Mouse (Mus musculus): ENCODE measurements at regions not wholly inside any gene's neighbourhood (a gene's known extent, or its start where the extent isn't known, plus 50 kb on each side); places are given as distances from the start of the nearest gene placed in this dataset.

- ATAC-seq (ENCODE audit: borderline replicate concordance, extremely low read depth, low FRiP score, low TSS enrichment) = no peak
- Histone ChIP-seq H3K9ac (no peak overlapping the region), H3K4me3 (no peak overlapping the region), H3K4me1 (no peaks in the 10 kb centered on the region), H3K27ac (no peak overlapping the region), H3K9me3 (no peaks in the 10 kb centered on the region), H3K27me3 (no peaks in the 10 kb centered on the region), H3K4me2 (no peak overlapping the region), H3K36me3 (no peaks in the 10 kb centered on the region)
- 64% methylated on average over 3 of the region's 3 CpGs for WGBS
Observed at GRCm38 (mm10) chr4:106193204-106193945, 122.6 kb upstream of the Usp24 start.

DNA sequence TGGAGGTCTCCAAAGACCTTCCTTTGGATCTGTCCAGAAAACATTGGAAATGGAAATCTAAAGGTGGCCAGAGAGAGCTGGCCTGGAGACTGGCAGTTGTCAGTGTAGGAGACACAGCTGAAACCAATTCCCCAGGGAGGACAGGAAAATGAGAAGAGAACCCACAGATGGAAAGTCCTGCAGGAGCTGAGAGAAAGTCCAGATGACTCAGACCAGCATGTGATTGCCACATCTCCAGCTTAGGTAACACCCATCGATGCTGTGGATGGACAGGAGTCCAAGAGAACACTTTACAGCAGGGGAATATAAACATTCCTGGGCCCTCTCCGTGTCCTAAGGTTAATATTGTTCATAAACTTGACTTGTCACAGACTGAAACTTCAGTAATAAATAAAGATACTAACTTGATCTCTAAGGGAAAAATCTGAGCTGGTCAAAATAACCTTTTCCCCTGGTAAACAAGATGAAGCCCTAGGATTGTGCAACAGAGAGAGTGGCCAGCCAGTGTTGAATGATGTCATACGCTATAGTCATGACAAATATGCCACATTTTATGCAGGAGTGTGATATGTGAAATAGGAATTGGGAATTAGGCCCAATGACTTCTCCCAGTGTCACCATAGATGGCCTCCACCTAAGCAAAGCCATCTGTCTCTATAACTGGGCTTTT is 120.4 kb upstream of the Usp24 start:
- Histone ChIP-seq H3K9ac (no peak overlapping the region), H3K27me3 (no peaks in the 10 kb centered on the region), H3K9me3 (no peaks in the 10 kb centered on the region), H3K4me2 (no peak overlapping the region), H3K4me1 (peaks cover 7% of the 10 kb centered on the region; the same call in 1 of the 2 replicates), H3K4me3 (no peak overlapping the region), H3K27ac (no peak overlapping the region), H3K36me3 (no peaks in the 10 kb centered on the region)
- no peak for ATAC-seq (ENCODE audit: borderline replicate concordance, extremely low read depth, low FRiP score, low TSS enrichment)
- WGBS = 62% methylated on average over 3 of the region's 3 CpGs

GRCm38 (mm10) chr4:106199833-106200232 is 116.2 kb upstream of the Usp24 start:
- H3K9me3 ChIP-seq = no peaks in the 10 kb centered on the region
- ATAC-seq (ENCODE audit: borderline replicate concordance, extremely low read depth, low FRiP score, low TSS enrichment) = no peak
- no peak overlapping the region for H3K9ac ChIP-seq

DNA sequence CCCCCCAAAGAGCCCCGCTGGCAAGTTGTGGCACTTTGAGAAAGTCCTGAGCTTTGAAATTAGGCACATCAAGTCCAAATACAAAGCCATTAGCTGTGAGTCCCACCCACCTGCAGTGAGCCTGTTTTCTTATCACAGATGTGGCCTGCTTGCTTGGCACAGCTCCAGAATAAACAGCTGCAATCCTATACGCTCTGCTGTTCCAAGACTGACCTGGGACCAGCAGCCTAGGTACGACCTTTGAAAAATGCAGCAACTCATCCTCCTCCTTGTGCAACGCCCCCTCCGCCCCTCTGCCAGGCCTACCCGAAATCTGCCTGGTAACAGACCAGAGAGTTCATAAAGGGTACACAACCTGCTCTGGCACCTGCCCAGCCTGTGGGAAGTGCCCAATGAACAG is 115.8 kb upstream of the Usp24 start:
- Histone ChIP-seq H3K4me3 (no peak overlapping the region), H3K36me3 (no peaks in the 10 kb centered on the region), H3K9me3 (no peaks in the 10 kb centered on the region), H3K27ac (no peak overlapping the region), H3K4me2 (peak overlapping the region; percentile 27; the same call in 1 of the 2 replicates), H3K27me3 (no peaks in the 10 kb centered on the region), H3K9ac (no peak overlapping the region), H3K4me1 (peaks cover 7% of the 10 kb centered on the region; the same call in 1 of the 2 replicates)
- ATAC-seq (ENCODE audit: borderline replicate concordance, extremely low read depth, low FRiP score, low TSS enrichment) = peak; percentile 52; the same call in 1 of the 2 replicates
- WGBS = 37% methylated on average over 6 of the region's 6 CpGs

More at GRCm38 (mm10) chr4:106199833-106200232, 116.2 kb upstream of the Usp24 start:
- H3K27me3 ChIP-seq = no peaks in the 10 kb centered on the region
- H3K36me3 ChIP-seq = no peaks in the 10 kb centered on the region
- WGBS = 20% methylated on average over 11 of the region's 11 CpGs
- no peak overlapping the region for H3K4me3 ChIP-seq
- H3K4me1 ChIP-seq = peaks cover 7% of the 10 kb centered on the region; the same call in 1 of the 2 replicates
- no peak overlapping the region for H3K27ac ChIP-seq
- H3K4me2 ChIP-seq = peak overlapping the region; percentile 27

- 50% methylated on average over 3 of the region's 3 CpGs for WGBS
- H3K9me3 ChIP-seq = no peaks in the 10 kb centered on the region
- H3K4me3 ChIP-seq = no peak overlapping the region
- no peaks in the 10 kb centered on the region for H3K36me3 ChIP-seq
- peaks cover 7% of the 10 kb centered on the region; the same call in 1 of the 2 replicates for H3K4me1 ChIP-seq
- no peaks in the 10 kb centered on the region for H3K27me3 ChIP-seq
- ATAC-seq (ENCODE audit: borderline replicate concordance, extremely low read depth, low FRiP score, low TSS enrichment) = no peak
- no peak overlapping the region for H3K27ac ChIP-seq
- no peak overlapping the region for H3K4me2 ChIP-seq
- no peak overlapping the region for H3K9ac ChIP-seq
Observed at GRCm38 (mm10) chr4:106202554-106202953, 113.5 kb upstream of the Usp24 start.

DNA sequence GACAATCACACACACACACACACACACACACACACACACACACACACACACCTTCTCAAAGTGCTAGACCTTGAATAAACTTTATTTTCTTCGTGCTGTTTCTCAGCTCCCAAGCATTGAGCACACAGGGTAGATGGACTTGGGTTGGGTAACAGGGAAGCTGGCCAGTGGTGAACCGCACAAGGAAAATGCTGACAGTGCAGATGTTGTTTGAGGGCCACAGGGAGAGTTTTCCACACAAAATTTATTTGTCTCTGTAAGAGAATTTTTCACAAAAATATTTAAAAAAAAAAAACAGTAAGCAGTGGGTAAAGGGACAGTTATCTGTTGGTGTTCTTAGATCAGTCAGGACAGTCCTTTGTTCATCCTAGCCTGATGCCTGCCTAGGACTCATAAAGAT is 110.8 kb upstream of the Usp24 start:
- no peak overlapping the region for H3K4me2 ChIP-seq
- no peaks in the 10 kb centered on the region for H3K9me3 ChIP-seq
- H3K4me3 ChIP-seq = no peak overlapping the region
- no peaks in the 10 kb centered on the region for H3K36me3 ChIP-seq
- peaks cover 2% of the 10 kb centered on the region; the same call in 1 of the 2 replicates for H3K4me1 ChIP-seq
- no peak overlapping the region for H3K9ac ChIP-seq
- WGBS = 76% methylated on average over 2 of the region's 2 CpGs
- no peak overlapping the region for H3K27ac ChIP-seq
- no peak for ATAC-seq (ENCODE audit: borderline replicate concordance, extremely low read depth, low FRiP score, low TSS enrichment)
- no peaks in the 10 kb centered on the region for H3K27me3 ChIP-seq

GRCm38 (mm10) chr4:106206023-106206422 is 110.0 kb upstream of the Usp24 start:
- WGBS = 38% methylated on average over 2 of the region's 2 CpGs
- H3K27ac ChIP-seq = no peak overlapping the region

DNA sequence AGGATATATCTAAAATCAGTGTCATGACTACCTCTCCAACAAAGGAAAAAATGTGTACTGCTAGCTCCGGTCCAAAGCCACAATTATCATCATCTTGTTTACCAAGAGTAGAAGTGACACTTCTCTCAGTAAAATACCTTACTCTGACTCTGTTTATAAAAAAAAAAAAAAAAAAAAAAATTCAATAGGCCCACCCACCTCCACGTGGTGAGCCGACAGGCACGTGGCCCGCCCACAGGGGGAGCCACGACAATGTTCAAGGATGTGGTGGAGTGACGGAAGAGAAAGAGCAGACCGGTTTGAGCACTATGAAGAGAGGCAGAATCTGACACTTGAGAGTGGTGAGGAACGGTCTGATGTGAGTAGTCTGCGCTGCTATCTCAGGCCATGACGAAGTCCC is 106.5 kb upstream of the Usp24 start:
- Histone ChIP-seq H3K27me3 (no peaks in the 10 kb centered on the region), H3K9me3 (no peaks in the 10 kb centered on the region), H3K4me1 (no peaks in the 10 kb centered on the region), H3K36me3 (no peaks in the 10 kb centered on the region), H3K4me2 (no peak overlapping the region), H3K4me3 (no peak overlapping the region), H3K27ac (no peak overlapping the region), H3K9ac (no peak overlapping the region)
- 74% methylated on average over 11 of the region's 11 CpGs for WGBS
- no peak for ATAC-seq (ENCODE audit: borderline replicate concordance, extremely low read depth, low FRiP score, low TSS enrichment)

More at GRCm38 (mm10) chr4:106206023-106206422, 110.0 kb upstream of the Usp24 start:
- peak; percentile 13; the same call in 1 of the 2 replicates for ATAC-seq (ENCODE audit: borderline replicate concordance, extremely low read depth, low FRiP score, low TSS enrichment)
- Histone ChIP-seq H3K4me2 (no peak overlapping the region), H3K36me3 (no peaks in the 10 kb centered on the region), H3K9me3 (no peaks in the 10 kb centered on the region), H3K4me1 (no peaks in the 10 kb centered on the region), H3K27me3 (no peaks in the 10 kb centered on the region), H3K4me3 (no peak overlapping the region), H3K9ac (no peak overlapping the region)

DNA sequence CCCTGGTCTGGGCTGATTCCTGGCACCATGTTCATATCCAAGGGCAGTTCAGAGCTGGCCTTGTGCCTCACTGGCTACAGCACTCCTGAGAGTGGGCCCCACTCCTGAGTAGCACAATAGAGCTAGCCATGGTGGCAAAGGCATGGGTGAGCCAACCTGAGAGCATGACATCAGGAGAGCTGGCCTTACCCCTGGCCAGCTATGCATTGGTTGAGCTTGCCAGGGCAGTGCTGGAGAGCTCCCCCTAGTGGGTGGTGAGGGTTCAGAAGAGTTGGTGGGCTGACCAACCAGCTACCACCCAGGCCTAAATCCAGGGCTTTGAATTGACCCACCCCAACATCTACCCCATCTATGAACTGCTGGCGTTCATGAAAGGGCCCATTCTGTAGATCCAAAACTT is 106.0 kb upstream of the Usp24 start:
- 100% methylated on average over 1 of the region's 1 CpGs for WGBS
- H3K27ac ChIP-seq = no peak overlapping the region
- no peaks in the 10 kb centered on the region for H3K9me3 ChIP-seq
- H3K4me2 ChIP-seq = no peak overlapping the region
- H3K27me3 ChIP-seq = no peaks in the 10 kb centered on the region
- H3K9ac ChIP-seq = no peak overlapping the region
- H3K36me3 ChIP-seq = no peaks in the 10 kb centered on the region
- H3K4me1 ChIP-seq = no peaks in the 10 kb centered on the region
- ATAC-seq (ENCODE audit: borderline replicate concordance, extremely low read depth, low FRiP score, low TSS enrichment) = no peak
- H3K4me3 ChIP-seq = no peak overlapping the region

DNA sequence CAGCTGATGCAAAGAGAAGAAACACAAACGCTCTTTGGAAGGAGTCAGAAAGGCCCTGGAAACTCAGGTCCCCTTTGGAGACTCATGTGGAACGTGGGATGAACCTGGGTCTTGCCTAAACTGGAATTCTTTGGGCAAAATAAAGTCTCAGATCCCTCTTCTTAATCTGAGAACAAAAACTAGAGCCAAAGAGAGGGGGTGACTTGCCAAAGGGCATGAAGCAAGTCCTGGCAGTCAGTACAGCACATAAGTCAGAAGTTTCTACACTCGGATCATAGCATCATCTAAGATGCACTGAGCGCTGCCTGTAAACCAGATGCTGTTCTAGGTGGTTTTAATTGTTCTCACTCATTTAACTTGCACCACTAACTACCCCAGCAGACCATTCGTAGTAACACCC is 101.8 kb upstream of the Usp24 start:
- no peak overlapping the region for H3K4me2 ChIP-seq
- no peaks in the 10 kb centered on the region for H3K4me1 ChIP-seq
- H3K4me3 ChIP-seq = no peak overlapping the region
- no peaks in the 10 kb centered on the region for H3K9me3 ChIP-seq
- H3K36me3 ChIP-seq = no peaks in the 10 kb centered on the region
- H3K27me3 ChIP-seq = no peaks in the 10 kb centered on the region
- no peak overlapping the region for H3K9ac ChIP-seq
- H3K27ac ChIP-seq = no peak overlapping the region
- no peak for ATAC-seq (ENCODE audit: borderline replicate concordance, extremely low read depth, low FRiP score, low TSS enrichment)
- 84% methylated on average over 5 of the region's 5 CpGs for WGBS

DNA sequence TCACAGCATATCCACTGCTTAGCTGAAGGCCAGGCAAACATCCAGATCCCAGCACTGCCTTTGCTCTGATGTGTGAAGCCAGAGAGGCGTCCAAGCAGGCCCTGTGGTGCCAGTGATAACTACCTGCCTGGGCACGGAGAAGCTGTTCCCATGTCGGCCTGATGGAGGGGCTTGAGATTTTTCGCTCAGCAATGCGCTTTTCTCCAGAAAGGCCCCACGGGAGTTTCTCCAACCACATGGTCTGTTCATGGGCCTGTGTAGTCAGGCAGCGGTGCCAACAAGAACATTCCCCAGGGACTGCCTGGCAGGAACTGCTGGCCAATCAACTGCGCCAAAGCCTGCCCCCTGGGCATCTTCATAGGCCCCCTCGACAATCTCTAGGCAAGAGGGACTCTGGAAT is 95.4 kb upstream of the Usp24 start:
- no peak overlapping the region for H3K9ac ChIP-seq
- no peaks in the 10 kb centered on the region for H3K4me1 ChIP-seq
- no peak overlapping the region for H3K4me3 ChIP-seq
- ATAC-seq (ENCODE audit: borderline replicate concordance, extremely low read depth, low FRiP score, low TSS enrichment) = no peak
- 83% methylated on average over 9 of the region's 9 CpGs for WGBS
- H3K27ac ChIP-seq = no peak overlapping the region
- H3K36me3 ChIP-seq = no peaks in the 10 kb centered on the region
- H3K4me2 ChIP-seq = no peak overlapping the region
- H3K27me3 ChIP-seq = no peaks in the 10 kb centered on the region
- no peaks in the 10 kb centered on the region for H3K9me3 ChIP-seq

- Histone ChIP-seq H3K27me3 (no peaks in the 10 kb centered on the region), H3K9ac (no peak overlapping the region), H3K36me3 (no peaks in the 10 kb centered on the region), H3K4me1 (no peaks in the 10 kb centered on the region), H3K9me3 (no peaks in the 10 kb centered on the region), H3K4me3 (no peak overlapping the region), H3K4me2 (peak overlapping the region; percentile 29; the same call in 1 of the 2 replicates), H3K27ac (no peak overlapping the region)
- ATAC-seq (ENCODE audit: borderline replicate concordance, extremely low read depth, low FRiP score, low TSS enrichment) = peak; percentile 27; the same call in 1 of the 2 replicates
- WGBS = 49% methylated on average over 12 of the region's 12 CpGs
Observed at GRCm38 (mm10) chr4:106225184-106225862, 90.7 kb upstream of the Usp24 start.

Measured in lung, embryonic 15.5 days (tissue).